Mouse (Mus musculus): Measurements from ENCODE around the gene Zfp839.

DNA sequence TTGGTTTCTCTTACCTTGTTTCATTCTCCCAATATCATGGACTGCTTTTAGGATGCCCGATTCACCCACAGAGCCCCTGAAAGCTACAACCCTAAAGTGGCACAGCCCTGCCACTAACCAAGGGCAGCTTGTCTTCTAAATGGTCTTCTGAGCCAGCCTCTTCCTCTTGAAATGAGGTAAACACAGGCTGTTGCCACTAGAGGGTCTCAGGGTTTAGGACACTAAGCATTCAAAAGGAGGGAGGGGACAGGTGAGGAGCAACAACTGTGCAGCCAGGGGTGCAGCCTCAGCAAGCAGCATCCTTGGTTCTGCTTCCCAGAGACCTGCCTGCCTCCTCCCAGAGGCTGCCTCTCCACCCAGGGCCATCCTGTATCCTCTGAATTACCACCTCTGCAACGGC is 28.3 kb upstream of the Zfp839 start:
- no peak for TF ChIP-seq POLR2A (IDR thresholded peaks at IDR 0.05; ENCODE audit: borderline replicate concordance, extremely low read depth, insufficient read depth, insufficient read length, poor library complexity, severe bottlenecking)
- no peak for TF ChIP-seq CTCF (IDR thresholded peaks at IDR 0.05; ENCODE audit: borderline replicate concordance, extremely low read depth, insufficient read depth, insufficient read length)
